Mouse (Mus musculus) cerebellum, postnatal 14 days (tissue): ENCODE results near the gene Ccdc122.

Experiments used
- DNase-seq, 2 experiments: peaks; one replicate each; pipeline ENCODE4 v3.0.0; 2021; ENCODE audit warnings: mixed read lengths in 2 of 2

The Ccdc122 gene

DNA sequence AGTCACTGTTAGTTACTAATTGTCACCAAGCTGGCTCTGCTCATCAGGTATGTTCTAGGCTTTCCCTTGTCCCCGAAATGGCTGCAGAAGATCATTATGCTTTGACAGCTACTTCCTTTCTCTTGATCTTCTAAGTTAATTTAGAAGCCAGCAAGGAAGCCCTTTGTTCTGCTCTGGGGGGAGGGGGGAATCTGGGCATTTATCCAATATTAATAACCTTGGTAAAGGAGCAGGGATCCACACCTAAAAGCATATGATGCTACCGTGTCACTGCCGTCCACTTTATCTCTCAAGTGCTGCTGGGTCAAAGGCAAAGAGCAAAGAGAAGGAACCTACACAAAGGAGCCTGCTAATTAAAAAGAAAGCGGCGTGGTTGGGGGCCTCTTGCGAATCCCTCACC lies 100.4 kb downstream of the Ccdc122 start:
- no peak for DNase-seq

DNA sequence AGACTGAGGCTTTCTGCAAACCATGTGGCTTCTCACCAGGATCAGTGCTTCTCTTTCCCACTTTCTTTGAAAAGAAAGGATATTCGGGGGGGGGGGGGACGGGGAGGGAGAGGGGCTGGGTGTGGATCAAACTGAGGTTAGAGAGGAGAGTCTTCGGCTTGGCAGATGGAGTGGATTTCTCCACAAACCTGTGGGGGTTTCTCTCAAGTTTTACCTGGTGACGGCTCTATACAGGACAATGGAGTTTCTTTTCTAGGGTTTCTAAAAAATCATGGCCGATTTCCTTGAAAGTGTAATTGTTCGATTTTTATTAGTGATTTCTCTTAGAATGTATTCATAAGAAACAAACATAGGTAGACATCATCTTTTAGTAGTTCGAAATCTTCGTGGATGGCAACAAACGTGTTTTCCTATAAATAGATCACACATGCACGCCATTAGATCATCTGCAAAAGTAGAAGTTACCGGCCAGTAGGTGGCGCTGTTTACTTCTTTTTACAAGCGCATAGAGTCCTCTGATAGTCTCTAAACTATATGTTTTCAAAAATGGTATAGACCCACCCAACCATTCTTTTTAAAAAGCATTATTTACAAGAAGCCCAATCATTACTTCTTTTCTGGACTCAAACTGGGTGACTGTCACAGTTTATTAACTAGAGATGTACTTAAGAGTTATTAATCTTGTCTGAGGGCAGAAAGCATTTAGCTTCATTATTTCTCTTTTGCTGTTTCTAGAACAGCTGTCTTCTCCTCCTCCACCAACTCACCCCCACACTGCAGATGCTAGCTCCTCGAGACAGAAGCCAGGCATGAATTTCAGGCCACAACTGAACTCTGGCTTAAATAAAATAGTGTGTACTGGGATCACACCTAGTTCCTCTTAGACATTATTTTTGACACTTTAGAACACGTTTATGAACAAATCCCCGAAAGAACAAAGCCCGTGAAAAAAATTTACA lies 105.0 kb downstream of the Ccdc122 start:
- DNase-seq = peak; percentile 90 to 94

DNA sequence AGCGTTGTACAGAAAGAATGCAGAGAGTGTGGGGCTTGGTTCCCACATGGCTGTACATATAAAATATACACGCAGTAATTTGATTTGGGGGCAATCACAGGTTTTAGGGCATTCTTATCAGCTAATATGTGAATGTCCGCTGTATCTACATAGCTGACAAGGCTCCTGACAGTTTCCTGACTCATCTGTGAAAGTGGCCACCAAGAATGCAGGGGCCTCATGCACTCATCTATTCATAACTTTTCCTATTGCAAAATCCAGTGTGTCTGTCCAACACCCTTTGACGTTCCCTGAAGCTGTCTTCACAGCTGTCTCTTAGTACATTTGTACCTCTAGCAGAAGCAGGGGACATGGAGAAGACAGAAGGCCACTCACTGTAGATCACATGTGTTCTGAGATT lies 108.5 kb downstream of the Ccdc122 start:
- DNase-seq = no peak

GRCm38 (mm10) chr14:77147635-77148034 lies 111.1 kb downstream of the Ccdc122 start:
- DNase-seq = no peak

- no peak for DNase-seq
Measured at GRCm38 (mm10) chr14:77150556-77150955, 114.0 kb downstream of the Ccdc122 start.

DNA sequence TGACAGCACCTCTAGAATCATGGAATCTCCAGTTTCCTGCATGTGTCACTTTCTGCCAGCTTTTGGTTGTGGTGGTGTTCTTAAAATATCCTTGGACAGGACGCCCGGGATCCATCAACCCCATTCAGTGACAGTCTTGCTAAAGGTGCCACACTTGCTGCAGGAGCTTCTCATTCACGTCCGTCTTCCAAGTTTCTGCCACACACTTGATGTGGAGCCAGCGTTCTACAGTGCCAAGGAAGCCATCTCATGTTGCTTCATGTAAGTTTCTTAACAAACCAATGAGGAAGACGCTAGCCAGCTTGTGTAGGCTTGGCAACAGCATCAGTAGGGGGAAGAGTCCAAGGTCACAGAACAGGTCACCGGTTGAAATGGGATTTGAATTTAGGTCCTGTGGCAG lies 114.9 kb downstream of the Ccdc122 start:
- DNase-seq = no peak

DNA sequence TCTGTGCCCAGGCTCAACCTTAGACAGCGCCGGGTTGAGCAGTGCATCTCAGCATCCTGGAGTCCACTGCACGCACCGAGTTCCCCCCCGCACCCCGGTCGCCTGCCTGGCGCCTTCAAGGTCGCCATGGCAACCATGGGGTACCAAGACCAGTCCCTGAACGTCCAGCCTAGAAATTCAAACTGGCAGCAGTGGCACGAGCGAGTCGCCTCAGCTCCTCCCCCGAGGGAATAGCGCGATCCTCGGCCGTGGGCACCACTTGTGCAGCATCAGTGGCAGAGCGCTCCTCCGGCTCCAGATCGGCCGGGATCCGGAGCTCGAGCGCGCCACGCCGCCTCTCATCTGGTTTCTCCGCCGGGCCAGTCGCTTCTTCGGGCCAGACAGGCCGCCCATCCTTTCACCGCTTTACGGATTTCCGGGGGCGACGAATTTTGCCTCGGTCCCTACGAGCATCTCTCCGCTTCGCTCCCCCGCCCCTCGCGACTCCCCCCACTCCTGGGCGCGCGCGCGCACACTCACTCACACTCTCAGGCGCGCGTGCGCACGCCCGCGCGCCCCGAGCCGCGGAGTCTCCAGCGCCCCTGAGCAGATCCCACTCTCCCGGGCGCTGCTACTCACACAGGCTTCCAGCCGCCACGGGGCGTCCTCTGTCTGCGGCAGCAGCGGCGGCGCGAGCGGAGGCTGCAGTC lies 119.8 kb downstream of the Ccdc122 start, which contains the start of gene Enox1:
Gene Enox1 (plus strand): TSS at position 542 of the 689 bp plus-strand sequence.
- peak; percentile 94 to 96 for DNase-seq

GRCm38 (mm10) chr14:77156911-77157504 lies 120.4 kb downstream of the Ccdc122 start:
- peak in 1 of 2 experiments; percentile 69 for DNase-seq

DNA sequence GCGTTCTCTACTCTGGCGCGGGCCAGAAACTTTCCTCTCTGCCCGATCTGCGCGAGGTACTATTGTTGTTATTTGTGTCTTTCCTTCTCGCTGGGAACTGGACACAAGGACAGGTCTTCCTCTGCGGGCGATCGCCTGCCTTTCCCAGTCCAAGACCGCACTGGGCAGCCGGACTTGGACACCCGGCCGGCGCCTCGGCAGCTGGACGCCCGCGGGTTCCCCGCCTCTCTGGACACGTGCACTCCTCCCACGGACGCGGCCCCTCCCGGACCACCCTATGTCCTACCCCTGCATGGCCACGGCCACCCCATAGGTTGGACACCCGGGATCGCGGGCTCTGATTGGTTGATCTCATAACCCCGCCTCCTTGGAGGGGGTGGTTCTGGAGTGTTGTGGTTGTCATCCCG lies 120.9 kb downstream of the Ccdc122 start:
- DNase-seq = peak; percentile 87 to 88

DNA sequence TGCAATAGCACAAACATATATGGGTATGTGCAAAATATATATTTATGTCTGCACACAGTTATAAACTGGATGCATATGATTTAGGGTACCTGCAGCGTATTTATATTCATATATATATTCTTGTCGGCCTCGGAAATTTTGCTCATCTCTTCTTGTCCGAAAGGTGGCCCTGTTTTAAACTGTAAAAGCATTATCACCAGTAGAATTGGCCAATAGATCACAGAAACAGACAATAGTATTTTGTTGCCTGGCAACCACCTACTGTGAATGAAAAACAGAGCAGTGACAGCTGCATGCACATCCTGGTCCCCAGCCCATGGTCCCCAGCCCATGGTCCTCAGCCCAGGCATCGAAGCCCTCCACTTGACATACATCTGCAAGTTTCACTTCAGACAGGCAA lies 122.8 kb downstream of the Ccdc122 start:
- DNase-seq = no peak
